Mouse (Mus musculus) lung, embryonic 15.5 days (tissue): Measurements from ENCODE around the gene Ranbp6. TPM values are rescaled to one million over a fixed set of nuclear protein-coding genes. Genes with fewer than 3 reads are reported as not detected.

Experiments used
- ATAC-seq: fragments of 200-750 bp; cut with Nextera tagmentation; 2 replicates; pipeline ENCODE4 v1.8.0; 2017; ENCODE audit warnings: moderate number of reproducible peaks, borderline replicate concordance; ENCODE audit not compliant: low FRiP score, low TSS enrichment; ENCODE audit errors: extremely low read depth
- H3K27ac ChIP-seq: fragments of 300-500 bp; sonication (generic); 2 replicates; pipeline ENCODE4 v1.5.1; 2015; ENCODE audit warnings: moderate library complexity, mild to moderate bottlenecking, inconsistent platforms
- H3K27me3 ChIP-seq: fragments of 300-500 bp; sonication (generic); 2 replicates; pipeline ENCODE4 v1.6.1; 2015; ENCODE audit warnings: inconsistent platforms
- H3K36me3 ChIP-seq: fragments of 300-500 bp; sonication (generic); 2 replicates; pipeline ENCODE4 v1.6.1; 2015; ENCODE audit warnings: inconsistent platforms
- H3K4me1 ChIP-seq: fragments of 300-500 bp; sonication (generic); 2 replicates; pipeline ENCODE4 v1.6.1; 2015; ENCODE audit warnings: inconsistent platforms
- H3K4me2 ChIP-seq: fragments of 300-500 bp; sonication (generic); 2 replicates; pipeline ENCODE4 v1.6.1; 2015; ENCODE audit warnings: inconsistent platforms, mild to moderate bottlenecking, moderate library complexity
- H3K4me3 ChIP-seq: fragments of 300-500 bp; sonication (generic); 2 replicates; pipeline ENCODE4 v1.5.1; 2015; ENCODE audit warnings: mild to moderate bottlenecking, inconsistent platforms
- H3K9ac ChIP-seq: fragments of 300-500 bp; sonication (generic); 2 replicates; pipeline ENCODE4 v1.6.1; 2015; ENCODE audit warnings: inconsistent platforms
- H3K9me3 ChIP-seq: fragments of 300-500 bp; sonication (generic); 2 replicates; pipeline ENCODE4 v1.6.1; 2016; ENCODE audit warnings: inconsistent platforms
- WGBS: fragments of 180-500 bp; shearing (Covaris S2); methylation state at CpG from one replicate; pipeline ENCODE4 v1.1.7; 2015; 5-methylcytosine and 5-hydroxymethylcytosine counted together
- polyA plus RNA-seq: library from polyadenylated mRNA; unstranded; fragments of >200 nt; fragmentation: Nextera tagmentation; extraction: Ambion mirVana; gene quantifications from 2 replicates; pipeline ENCODE4 v1.2.1, GENCODE M21; 2015

The Ranbp6 gene
- 14.2 and 14.4 TPM in 2 replicates for polyA plus RNA-seq

DNA sequence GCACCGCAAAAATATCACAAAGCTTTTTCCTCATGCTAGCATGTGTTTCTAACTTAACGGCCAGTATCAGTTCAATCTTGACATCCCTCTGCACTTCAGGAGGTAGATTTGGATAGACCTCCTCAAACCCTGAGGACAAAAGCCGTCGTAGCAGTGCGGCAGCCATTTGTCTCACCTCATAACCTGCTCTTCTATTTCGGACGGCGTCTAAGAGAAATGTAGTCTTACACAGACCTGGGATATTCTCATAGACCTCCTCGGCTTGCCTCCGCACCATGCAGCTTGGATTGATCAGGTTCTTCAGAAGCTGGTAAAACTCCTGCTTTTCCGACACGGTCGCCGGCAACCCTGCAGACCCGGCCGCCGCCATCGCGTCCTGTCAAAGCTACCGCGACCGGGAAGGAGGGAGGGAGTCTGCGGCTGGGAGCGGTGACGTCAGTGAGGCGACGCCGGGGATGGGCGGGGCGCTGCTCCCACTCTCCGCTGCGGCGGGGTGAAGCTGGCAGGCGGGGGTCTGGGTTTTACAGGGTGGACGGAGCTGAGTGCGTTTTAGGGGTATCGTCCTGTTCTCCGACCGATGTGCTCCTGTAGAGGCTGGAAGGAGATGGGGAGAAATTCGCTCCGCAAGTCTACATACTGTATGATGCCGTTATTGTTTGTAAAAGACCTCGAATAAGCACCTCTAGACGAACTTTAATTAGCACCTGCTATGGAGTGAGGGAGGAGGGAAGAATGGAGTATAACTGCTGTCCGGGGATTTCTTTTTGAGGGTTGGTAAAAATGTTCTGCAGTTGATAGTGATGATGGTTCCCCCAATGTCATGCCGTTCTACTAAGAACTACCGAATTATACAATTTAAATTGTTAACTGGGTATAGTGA, at the start of gene Ranbp6:
Gene Ranbp6 (minus strand): TSS at position 394 of the 880 bp plus-strand sequence.
- Histone ChIP-seq H3K27me3 (peaks cover 28% of the 10 kb centered on the region), H3K36me3 (peaks cover 19% of the 10 kb centered on the region; the same call in 1 of the 2 replicates), H3K9me3 (no peaks in the 10 kb centered on the region), H3K9ac (peak within 1 kb of the TSS; percentile 55), H3K4me3 (peak within 1 kb of the TSS; percentile 59), H3K4me2 (peak within 1 kb of the TSS; percentile 80), H3K4me1 (peaks cover 9% of the 10 kb centered on the region), H3K27ac (no peak within 1 kb of the TSS)
- peak; percentile 96 for ATAC-seq
- WGBS: 1% methylated on average over 47 of the region's 47 CpGs

DNA sequence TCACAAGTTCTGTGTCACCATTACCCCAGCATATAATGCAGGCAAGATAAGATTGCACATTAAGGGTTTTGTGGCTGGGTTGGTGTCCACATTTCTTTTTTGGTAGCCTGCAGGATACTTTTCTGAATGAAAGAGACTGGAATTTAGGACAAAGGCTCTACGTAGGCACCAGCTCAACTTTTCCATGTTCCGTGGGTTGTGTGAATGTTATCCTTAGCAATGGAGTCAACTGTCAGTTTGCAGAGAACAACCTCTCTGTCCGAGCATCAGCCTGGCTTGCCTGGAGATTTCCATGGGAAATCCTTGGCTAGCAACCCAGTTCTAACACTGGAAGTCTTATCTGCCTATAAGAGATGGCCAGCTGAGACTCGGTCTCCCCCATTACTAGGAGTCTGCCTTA, 48.0 kb upstream of the Ranbp6 start:
- 86% methylated on average over 4 of the region's 4 CpGs for WGBS
- no peak overlapping the region for H3K4me2 ChIP-seq
- H3K9ac ChIP-seq: no peak overlapping the region
- no peak overlapping the region for H3K4me3 ChIP-seq
- no peak for ATAC-seq
- H3K9me3 ChIP-seq: no peaks in the 10 kb centered on the region
- H3K27me3 ChIP-seq: no peaks in the 10 kb centered on the region
- no peaks in the 10 kb centered on the region for H3K36me3 ChIP-seq
- no peaks in the 10 kb centered on the region for H3K4me1 ChIP-seq
- H3K27ac ChIP-seq: no peak overlapping the region

DNA sequence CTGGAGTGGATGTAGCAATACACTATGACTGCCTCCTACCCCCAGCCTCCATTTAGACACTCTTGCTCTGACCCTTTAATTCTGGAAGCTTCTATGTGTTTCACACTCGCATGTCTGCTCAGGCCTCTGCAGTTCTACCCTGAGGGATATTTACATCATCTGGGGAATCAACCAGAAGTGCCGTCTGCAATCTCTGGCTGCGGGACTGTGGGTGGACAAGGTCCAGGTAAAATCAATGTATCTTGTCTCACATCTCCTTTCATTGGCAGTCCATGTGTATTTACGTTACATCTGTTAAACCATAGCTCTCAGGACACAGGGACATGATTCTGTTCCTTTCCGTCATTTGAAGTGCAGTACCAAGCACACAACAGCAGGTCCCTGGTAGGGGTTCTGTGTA, 44.5 kb upstream of the Ranbp6 start:
- Histone ChIP-seq H3K9me3 (no peaks in the 10 kb centered on the region), H3K36me3 (no peaks in the 10 kb centered on the region), H3K27ac (no peak overlapping the region), H3K4me3 (no peak overlapping the region), H3K4me2 (no peak overlapping the region), H3K27me3 (no peaks in the 10 kb centered on the region), H3K4me1 (no peaks in the 10 kb centered on the region), H3K9ac (no peak overlapping the region)
- 87% methylated on average over 5 of the region's 5 CpGs for WGBS
- ATAC-seq: no peak

DNA sequence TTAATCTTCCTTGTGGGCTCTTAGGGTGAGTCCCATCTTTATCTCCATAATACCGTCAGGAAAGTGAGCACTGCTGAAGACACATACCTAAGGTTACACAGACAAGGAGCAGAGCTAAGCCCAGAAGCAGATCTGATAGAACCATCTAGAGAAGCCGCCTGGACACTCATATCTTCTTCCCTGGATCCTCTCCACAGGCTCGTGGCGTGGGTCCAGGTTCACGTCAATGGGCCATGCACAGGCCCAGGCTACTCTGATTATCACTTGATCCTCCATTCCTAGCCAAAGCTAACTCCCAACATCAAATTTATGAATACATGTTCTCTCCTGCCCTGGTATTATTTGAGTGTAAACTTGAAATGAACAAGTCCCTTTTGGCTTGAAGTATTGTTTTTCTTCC, 40.9 kb upstream of the Ranbp6 start:
- no peaks in the 10 kb centered on the region for H3K36me3 ChIP-seq
- H3K4me3 ChIP-seq: no peak overlapping the region
- H3K4me1 ChIP-seq: no peaks in the 10 kb centered on the region
- no peak overlapping the region for H3K4me2 ChIP-seq
- ATAC-seq: no peak
- H3K27ac ChIP-seq: no peak overlapping the region
- H3K9ac ChIP-seq: no peak overlapping the region
- no peaks in the 10 kb centered on the region for H3K9me3 ChIP-seq
- H3K27me3 ChIP-seq: no peaks in the 10 kb centered on the region
- 82% methylated on average over 5 of the region's 5 CpGs for WGBS

DNA sequence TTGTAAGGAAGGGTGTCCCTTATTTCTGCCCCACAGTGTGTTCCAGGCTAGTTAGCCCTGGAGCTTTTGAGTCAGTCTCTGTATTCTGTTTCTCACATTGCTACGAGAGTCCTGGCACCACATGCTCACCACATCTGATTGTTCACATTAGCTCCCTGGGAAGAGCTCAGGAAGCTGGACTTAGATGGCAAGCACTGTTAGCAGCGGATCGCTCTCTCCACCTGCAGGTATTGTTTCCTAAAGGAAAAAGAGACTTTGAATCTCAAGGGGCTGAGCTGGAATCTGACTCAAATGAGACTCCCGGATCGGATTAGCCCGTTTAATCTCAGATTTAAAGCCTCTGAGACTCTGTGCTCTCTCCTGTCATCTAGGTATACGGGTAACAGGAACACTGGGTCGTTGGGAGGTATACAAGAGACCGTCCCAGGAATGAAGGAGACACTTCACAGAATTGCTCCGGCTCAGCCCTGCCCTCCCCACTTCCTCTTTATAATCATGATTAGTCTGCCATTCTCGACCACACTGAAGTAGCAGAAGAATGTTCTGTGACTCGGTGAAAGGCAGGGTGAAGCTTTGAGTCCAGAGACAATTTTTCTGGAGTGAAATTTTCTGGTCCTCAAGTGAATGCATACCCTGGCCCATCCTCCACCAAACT, 38.4 kb upstream of the Ranbp6 start:
- Histone ChIP-seq H3K4me3 (no peak overlapping the region), H3K36me3 (no peaks in the 10 kb centered on the region), H3K9ac (no peak overlapping the region), H3K27ac (no peak overlapping the region), H3K9me3 (no peaks in the 10 kb centered on the region), H3K4me2 (no peak overlapping the region), H3K27me3 (no peaks in the 10 kb centered on the region), H3K4me1 (no peaks in the 10 kb centered on the region)
- ATAC-seq: no peak
- 52% methylated on average over 12 of the region's 12 CpGs for WGBS

DNA sequence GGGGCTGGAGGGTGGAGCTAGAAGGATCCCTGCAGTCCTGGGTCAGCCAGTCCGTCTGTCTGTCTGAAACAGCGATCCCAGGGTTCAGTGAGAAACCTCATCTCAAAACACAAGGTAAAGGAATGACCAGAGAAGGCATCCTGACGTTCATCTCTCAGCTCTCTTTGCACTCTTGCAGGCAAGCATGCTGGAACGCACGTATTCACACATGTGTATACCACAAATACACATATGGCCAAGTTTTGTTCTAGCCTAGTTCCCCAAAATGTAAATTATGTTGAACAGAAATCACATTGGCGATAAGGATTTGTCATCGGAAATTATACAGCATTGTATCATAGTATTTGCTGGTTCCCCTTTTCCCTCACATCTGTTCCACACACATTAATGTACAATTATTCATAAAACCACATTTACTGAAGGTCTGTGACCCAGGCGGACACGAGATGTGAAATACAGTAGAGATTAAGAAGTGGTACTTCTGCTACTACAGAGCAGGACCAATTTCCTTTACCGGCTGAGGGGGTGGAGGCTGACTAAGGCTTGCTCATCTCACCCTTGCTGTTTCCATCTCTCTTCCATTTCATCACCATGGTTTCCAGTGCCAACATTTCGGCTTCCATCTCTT, 37.3 kb upstream of the Ranbp6 start:
- no peak overlapping the region for H3K4me2 ChIP-seq
- no peaks in the 10 kb centered on the region for H3K36me3 ChIP-seq
- H3K4me3 ChIP-seq: no peak overlapping the region
- no peak overlapping the region for H3K27ac ChIP-seq
- no peak overlapping the region for H3K9ac ChIP-seq
- no peaks in the 10 kb centered on the region for H3K9me3 ChIP-seq
- WGBS: 79% methylated on average over 11 of the region's 11 CpGs
- no peaks in the 10 kb centered on the region for H3K4me1 ChIP-seq
- ATAC-seq: no peak
- H3K27me3 ChIP-seq: no peaks in the 10 kb centered on the region

DNA sequence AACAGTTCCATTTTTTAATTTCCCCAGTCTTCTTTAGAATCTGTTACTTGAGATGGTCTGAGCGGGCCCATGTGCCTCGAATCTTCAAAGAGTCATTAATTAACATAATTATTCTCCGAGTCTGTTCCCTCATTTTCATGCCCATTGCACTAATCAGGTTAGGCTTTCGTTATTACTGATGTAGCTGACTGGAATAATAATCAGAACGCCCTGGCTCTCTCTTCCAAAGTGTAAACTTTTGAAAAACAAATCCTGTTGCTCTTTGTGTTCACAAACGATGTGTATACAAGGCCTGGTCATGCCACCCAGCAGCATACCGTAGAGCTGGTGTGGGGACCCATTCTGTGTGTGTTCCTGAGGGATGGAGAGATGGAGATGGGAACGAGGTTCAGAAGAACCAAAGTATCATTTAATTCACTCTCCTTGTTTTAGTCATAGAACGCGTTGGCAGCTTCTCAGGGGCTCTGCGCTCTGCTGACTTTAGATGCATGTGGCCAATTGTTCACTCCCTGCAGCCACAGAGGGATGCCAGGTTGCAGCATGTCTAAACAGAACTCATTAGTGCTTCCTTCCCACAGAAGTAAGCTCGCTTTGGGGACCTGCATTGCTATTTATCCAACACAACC, 31.4 kb upstream of the Ranbp6 start:
- Histone ChIP-seq H3K4me3 (no peak overlapping the region), H3K27ac (peak overlapping the region; percentile 10; the same call in 1 of the 2 replicates), H3K9ac (no peak overlapping the region), H3K9me3 (no peaks in the 10 kb centered on the region), H3K4me1 (peaks cover 13% of the 10 kb centered on the region; the same call in 1 of the 2 replicates), H3K36me3 (no peaks in the 10 kb centered on the region), H3K4me2 (no peak overlapping the region), H3K27me3 (no peaks in the 10 kb centered on the region)
- WGBS: 72% methylated on average over 12 of the region's 12 CpGs
- no peak for ATAC-seq

DNA sequence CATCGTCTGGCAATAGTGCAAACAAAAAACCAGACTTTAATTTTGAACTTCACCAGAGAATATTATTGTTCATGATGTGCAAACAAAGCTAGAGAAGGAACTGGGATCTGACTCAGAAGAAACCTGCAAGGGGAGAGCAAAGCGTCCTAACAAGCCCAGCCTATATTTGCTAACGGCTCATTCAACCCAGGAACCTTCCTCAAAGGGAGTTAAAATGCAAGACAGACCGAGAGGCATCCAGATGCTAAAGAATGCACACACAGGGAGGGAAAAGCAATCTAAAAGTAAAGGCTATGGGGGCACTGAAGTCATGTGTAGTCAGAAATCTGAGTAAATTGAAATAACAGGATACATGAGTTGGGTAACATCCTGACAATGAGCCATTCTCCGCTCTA, 30.9 kb upstream of the Ranbp6 start:
- ATAC-seq: no peak
- H3K4me1 ChIP-seq: peaks cover 13% of the 10 kb centered on the region; the same call in 1 of the 2 replicates
- H3K27me3 ChIP-seq: no peaks in the 10 kb centered on the region
- H3K27ac ChIP-seq: peak overlapping the region; percentile 10; the same call in 1 of the 2 replicates
- 32% methylated on average over 5 of the region's 5 CpGs for WGBS
- no peak overlapping the region for H3K9ac ChIP-seq
- no peaks in the 10 kb centered on the region for H3K9me3 ChIP-seq
- no peaks in the 10 kb centered on the region for H3K36me3 ChIP-seq
- H3K4me2 ChIP-seq: no peak overlapping the region
- H3K4me3 ChIP-seq: no peak overlapping the region

DNA sequence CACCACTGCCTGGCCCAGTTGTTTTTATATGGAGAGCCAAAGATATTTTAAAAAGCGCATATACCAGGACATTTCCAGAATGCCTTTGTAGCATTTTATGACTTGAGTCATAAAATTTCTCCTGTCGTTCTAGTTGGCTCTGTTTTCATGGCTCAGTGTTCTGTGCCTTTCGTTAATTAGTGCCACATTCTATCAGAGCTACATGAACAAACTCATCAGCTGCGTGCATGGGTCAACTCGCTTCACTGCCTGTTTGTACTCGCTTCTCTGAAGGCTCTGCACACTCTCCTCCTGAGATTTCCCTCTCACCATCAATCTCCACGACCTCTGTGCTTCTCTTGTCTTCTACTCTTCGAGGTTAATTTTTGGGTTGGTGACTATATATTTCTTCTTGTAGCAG, 30.2 kb upstream of the Ranbp6 start:
- H3K9ac ChIP-seq: no peak overlapping the region
- no peaks in the 10 kb centered on the region for H3K27me3 ChIP-seq
- no peak overlapping the region for H3K27ac ChIP-seq
- H3K36me3 ChIP-seq: no peaks in the 10 kb centered on the region
- peaks cover 13% of the 10 kb centered on the region; the same call in 1 of the 2 replicates for H3K4me1 ChIP-seq
- no peak overlapping the region for H3K4me2 ChIP-seq
- 76% methylated on average over 8 of the region's 8 CpGs for WGBS
- no peak overlapping the region for H3K4me3 ChIP-seq
- no peak for ATAC-seq
- no peaks in the 10 kb centered on the region for H3K9me3 ChIP-seq

DNA sequence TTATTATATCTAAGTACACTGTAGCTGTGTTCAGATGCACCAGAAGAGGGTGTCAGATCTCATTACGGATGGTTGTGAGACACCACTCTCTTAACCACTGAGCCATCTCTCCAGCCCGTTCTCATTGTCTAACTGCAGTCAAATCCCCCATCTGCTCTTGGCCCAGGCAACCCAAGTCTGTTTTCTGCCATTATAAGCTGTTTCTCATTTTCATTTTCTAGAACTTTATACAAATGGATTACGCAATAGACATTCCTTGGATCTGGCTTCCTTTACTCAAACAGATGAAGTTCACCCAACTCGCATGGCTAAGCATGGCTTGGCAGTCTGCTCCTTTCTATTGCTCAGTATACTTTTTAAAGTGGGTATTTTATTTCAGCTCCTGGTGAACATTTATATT, 27.9 kb upstream of the Ranbp6 start:
- Histone ChIP-seq H3K4me3 (no peak overlapping the region), H3K4me1 (peaks cover 13% of the 10 kb centered on the region; the same call in 1 of the 2 replicates), H3K36me3 (no peaks in the 10 kb centered on the region), H3K27me3 (no peaks in the 10 kb centered on the region), H3K4me2 (no peak overlapping the region), H3K9me3 (no peaks in the 10 kb centered on the region), H3K27ac (no peak overlapping the region), H3K9ac (no peak overlapping the region)
- WGBS: 58% methylated on average over 4 of the region's 4 CpGs
- ATAC-seq: peak; percentile 42; the same call in 1 of the 2 replicates

DNA sequence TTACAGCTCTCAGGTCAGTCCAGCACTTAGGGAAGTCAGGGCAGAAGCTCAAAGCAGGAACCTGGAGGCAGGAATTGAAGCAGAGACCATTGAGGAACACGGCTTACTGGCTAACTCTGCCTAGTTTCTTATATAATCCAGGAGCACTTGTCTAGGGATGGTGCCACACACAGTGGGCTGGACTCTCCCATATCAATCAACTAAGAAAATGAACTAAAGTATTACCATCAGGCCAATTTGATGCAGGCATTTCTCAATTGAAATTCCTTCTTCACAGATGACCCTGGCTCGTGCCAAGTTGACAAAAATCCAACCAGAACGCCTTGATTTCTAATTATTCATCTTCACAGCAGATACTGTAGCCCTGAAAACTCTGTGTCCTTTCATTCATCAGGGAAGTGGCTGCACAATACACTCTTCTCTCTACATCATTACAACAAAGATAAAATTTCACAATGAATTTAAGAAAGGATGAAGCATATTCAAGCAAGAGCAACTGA, 25.9 kb upstream of the Ranbp6 start:
- Histone ChIP-seq H3K4me1 (peaks cover 7% of the 10 kb centered on the region; the same call in 1 of the 2 replicates), H3K4me2 (no peak overlapping the region), H3K27ac (no peak overlapping the region), H3K27me3 (no peaks in the 10 kb centered on the region), H3K9me3 (no peaks in the 10 kb centered on the region), H3K4me3 (no peak overlapping the region), H3K36me3 (no peaks in the 10 kb centered on the region), H3K9ac (no peak overlapping the region)
- 66% methylated on average over 3 of the region's 3 CpGs for WGBS
- no peak for ATAC-seq
